In genomic region chr8:70897021-70897680, GRCm38 (mm10) we compare ENCODE assay signal across 8 mouse cellular contexts. TPM values are rescaled to one million over a fixed set of nuclear protein-coding genes. Genes with fewer than 3 reads are reported as not detected.
DNase-seq lines count a peak whose midpoint lies in the region; ATAC-seq and TF ChIP-seq lines count a peak whose summit lies in the region.

Gene Rpl18a (minus strand): TSS chr8:70897412.

- peak within 1 kb of the TSS; percentile 93 for H3K4me2 ChIP-seq in heart, embryonic 15.5 days
- H3K4me2 ChIP-seq in liver, embryonic 14.5 days (ENCODE audit: low read depth) = peak within 1 kb of the TSS; percentile 97
- peak within 1 kb of the TSS; percentile 97 for H3K4me2 ChIP-seq in neural tube, embryonic 11.5 days (ENCODE audit: low read depth)
- H3K4me2 ChIP-seq in stomach, postnatal 0 days (replicated peaks; ENCODE audit: low read depth) = peak within 1 kb of the TSS; percentile 92

- peaks cover 30% of the 10 kb centered on the region for H3K27me3 ChIP-seq in forebrain, embryonic 10.5 days (ENCODE audit: poor library complexity, severe bottlenecking)
- peaks cover 19% of the 10 kb centered on the region for H3K27me3 ChIP-seq in heart, embryonic 15.5 days
- H3K27me3 ChIP-seq in liver, embryonic 14.5 days (ENCODE audit: control insufficient read depth, insufficient read depth, low read length) = peaks cover 13% of the 10 kb centered on the region
- H3K27me3 ChIP-seq in neural tube, embryonic 11.5 days (ENCODE audit: control insufficient read depth, insufficient read depth, low read length) = peaks cover 14% of the 10 kb centered on the region
- H3K27me3 ChIP-seq in stomach, postnatal 0 days (ENCODE audit: control insufficient read depth, insufficient read depth, low read length) = no peaks in the 10 kb centered on the region

- peaks cover 34% of the 10 kb centered on the region for H3K4me1 ChIP-seq in forebrain, embryonic 10.5 days
- peaks cover 26% of the 10 kb centered on the region for H3K4me1 ChIP-seq in heart, embryonic 15.5 days (replicated peaks)
- peaks cover 0 to 3% of the 10 kb centered on the region in 2 experiments; a peak in 1 of 4 replicates for H3K4me1 ChIP-seq in liver, embryonic 14.5 days (replicated peaks; ENCODE audit: control insufficient read depth in 2 of 2, insufficient read depth in 2 of 2, low read length in 1 of 2)
- H3K4me1 ChIP-seq in neural tube, embryonic 11.5 days (ENCODE audit: control insufficient read depth, insufficient read depth, low read length) = peaks cover 8% of the 10 kb centered on the region
- H3K4me1 ChIP-seq in stomach, postnatal 0 days (replicated peaks; ENCODE audit: control insufficient read depth, insufficient read depth) = peaks cover 4% of the 10 kb centered on the region; the same call in 1 of the 2 replicates

- ATAC-seq in heart, embryonic 15.5 days (replicated peaks; ENCODE audit: insufficient number of reproducible peaks, insufficient read depth, low FRiP score, low read depth) = peak; percentile 97
- ATAC-seq in liver, embryonic 14.5 days (ENCODE audit: insufficient read depth) = peak; percentile 94
- ATAC-seq in neural tube, embryonic 11.5 days (ENCODE audit: insufficient read depth, low FRiP score, low TSS enrichment) = peak; percentile 97
- peak; percentile 98 for ATAC-seq in stomach, postnatal 0 days (ENCODE audit: low FRiP score, low TSS enrichment)

- under 1% methylated on average over 60 of the region's 60 CpGs for WGBS in forebrain, embryonic 10.5 days
- WGBS in heart, embryonic 15.5 days = 0% methylated on average over 60 of the region's 60 CpGs
- under 1% methylated on average over 60 of the region's 60 CpGs for WGBS in liver, embryonic 14.5 days (ENCODE audit: insufficient replicate concordance)
- whole genome bisulfite sequencing in neural tube, embryonic 11.5 days = under 1% methylated on average over 60 of the region's 60 CpGs
- WGBS in stomach, postnatal 0 days = under 1% methylated on average over 44 of the region's 60 CpGs

- TF ChIP-seq CTCF in liver, embryonic 14.5 days (IDR thresholded peaks at IDR 0.05; ENCODE audit: low read depth) = peak; percentile 45
- no peak; the same call in 1 of the 2 replicates for TF ChIP-seq CTCF in stomach, postnatal 0 days (IDR thresholded peaks at IDR 0.05; ENCODE audit: low read depth)

- peak within 1 kb of the TSS; percentile 99 for H3K27ac ChIP-seq in forebrain, embryonic 10.5 days
- H3K27ac ChIP-seq in heart, embryonic 15.5 days = peak within 1 kb of the TSS; percentile 84
- peak within 1 kb of the TSS; percentile 86 for H3K27ac ChIP-seq in liver, embryonic 14.5 days
- H3K27ac ChIP-seq in neural tube, embryonic 11.5 days (ENCODE audit: low read depth, low read length) = peak within 1 kb of the TSS; percentile 56
- peak within 1 kb of the TSS; percentile 85 for H3K27ac ChIP-seq in stomach, postnatal 0 days (replicated peaks)

- peaks cover 38% of the 10 kb centered on the region for H3K36me3 ChIP-seq in forebrain, embryonic 10.5 days (replicated peaks)
- H3K36me3 ChIP-seq in heart, embryonic 15.5 days = peaks cover 26% of the 10 kb centered on the region
- peaks cover 27% of the 10 kb centered on the region for H3K36me3 ChIP-seq in liver, embryonic 14.5 days (replicated peaks; ENCODE audit: control insufficient read depth, insufficient read depth, low read depth)
- H3K36me3 ChIP-seq in neural tube, embryonic 11.5 days (ENCODE audit: control insufficient read depth, insufficient read depth, low read length) = peaks cover 14% of the 10 kb centered on the region
- peaks cover 12% of the 10 kb centered on the region for H3K36me3 ChIP-seq in stomach, postnatal 0 days (ENCODE audit: control insufficient read depth, insufficient read depth, low read length)

- H3K9me3 ChIP-seq in forebrain, embryonic 10.5 days = no peaks in the 10 kb centered on the region
- no peaks in the 10 kb centered on the region for H3K9me3 ChIP-seq in heart, embryonic 15.5 days (replicated peaks)
- no peaks in the 10 kb centered on the region for H3K9me3 ChIP-seq in liver, embryonic 14.5 days (ENCODE audit: control insufficient read depth, low read length)
- H3K9me3 ChIP-seq in neural tube, embryonic 11.5 days (ENCODE audit: control insufficient read depth, low read length) = no peaks in the 10 kb centered on the region
- no peaks in the 10 kb centered on the region for H3K9me3 ChIP-seq in stomach, postnatal 0 days (ENCODE audit: control insufficient read depth, low read length)

- peak within 1 kb of the TSS; percentile 93 for H3K4me3 ChIP-seq in forebrain, embryonic 10.5 days
- peak within 1 kb of the TSS; percentile 93 for H3K4me3 ChIP-seq in heart, embryonic 15.5 days
- H3K4me3 ChIP-seq in liver, embryonic 14.5 days (ENCODE audit: insufficient read depth in 1 of 2, low read depth in 2 of 2, low read length in 2 of 2) = peak within 1 kb of the TSS; percentile 86 to 91
- peak within 1 kb of the TSS; percentile 88 for H3K4me3 ChIP-seq in neural tube, embryonic 11.5 days (ENCODE audit: low read depth, low read length)
- peak within 1 kb of the TSS; percentile 84 for H3K4me3 ChIP-seq in stomach, postnatal 0 days (ENCODE audit: low read depth, low read length)

- H3K9ac ChIP-seq in heart, embryonic 15.5 days = peak within 1 kb of the TSS; percentile 99
- peak within 1 kb of the TSS; percentile 91 for H3K9ac ChIP-seq in liver, embryonic 14.5 days (replicated peaks)
- H3K9ac ChIP-seq in neural tube, embryonic 11.5 days (ENCODE audit: low read length) = peak within 1 kb of the TSS; percentile 95
- peak within 1 kb of the TSS; percentile 92 for H3K9ac ChIP-seq in stomach, postnatal 0 days (ENCODE audit: low read length)

- TF ChIP-seq EP300 in liver, embryonic 14.5 days (IDR thresholded peaks at IDR 0.05; ENCODE audit: low read depth) = no peak
- TF ChIP-seq EP300 in stomach, postnatal 0 days (optimal IDR thresholded peaks at IDR 0.05) = no peak

- peak; percentile 89 to 92 for DNase-seq in CD8-positive naive resting alpha-beta T cell, adult 2 months (ENCODE audit: low read depth in 2 of 2, low spot score in 2 of 2)
- DNase-seq in c-Kit-positive CD71-negative TER-119-negative erythroid progenitor cells, embryonic 14.5 days (ENCODE audit: low read depth) = peak; percentile 94
- peak; percentile 95 for DNase-seq in forebrain, embryonic 10.5 days (ENCODE audit: extremely low spot score, low spot score)
- peak; percentile 97 to 99 for DNase-seq in kidney, postnatal 25 days
- DNase-seq in liver, embryonic 14.5 days (ENCODE audit: low read depth in 3 of 3, low spot score in 3 of 3) = peak; percentile 99
- DNase-seq in neural tube, embryonic 11.5 days (ENCODE audit: low spot score) = peak; percentile 95
- DNase-seq in stomach, postnatal 0 days (ENCODE audit: low spot score) = peak; percentile 96

RNA-seq across cellular contexts. Expression of gene Rpl18a, which starts in this region (rescaled TPM):
- polyA plus RNA-seq in forebrain, embryonic 10.5 days (2016; fragmentation: Nextera tagmentation; extraction: Ambion mirVana) = 3,478 and 3,689 TPM in 2 replicates
- 2,542 and 2,612 TPM in 2 replicates for polyA plus RNA-seq in heart, embryonic 15.5 days (2015; fragmentation: Nextera tagmentation; extraction: Ambion mirVana)
- polyA plus RNA-seq in liver, embryonic 14.5 days (2012; rRNA removed) = 2,449 and 2,899 TPM in 2 replicates
- 3,155 and 3,211 TPM in 2 replicates for polyA plus RNA-seq in liver, embryonic 14.5 days (2014; fragmentation: Nextera tagmentation; extraction: Ambion mirVana)
- 3,152 and 3,217 TPM in 2 replicates for polyA plus RNA-seq in neural tube, embryonic 11.5 days (2014; fragmentation: Nextera tagmentation; extraction: Ambion mirVana)
- polyA plus RNA-seq in stomach, postnatal 0 days (2015; fragmentation: Nextera tagmentation; extraction: Ambion mirVana) = 4,207 and 4,214 TPM in 2 replicates

Comparison
In these comparisons a context has a peak if more than half of its experiments do, and no peak if none do; other contexts are left out.
1. Peak in every context shown above with its lines: DNase-seq, ATAC-seq, H3K4me3 ChIP-seq and H3K27ac ChIP-seq.